Mouse (Mus musculus) spleen, adult 18-20 months (tissue): ENCODE results near the gene Ren1.

Source experiments
- DNase-seq, 2 experiments: peaks; one replicate each; pipeline ENCODE4 v3.0.0; 2022; ENCODE audit warnings: mixed read lengths in 2 of 2

Ren1 gene

GRCm38 (mm10) chr1:133379254-133379985 lies 29.1 kb downstream of the Ren1 start:
- no peak for DNase-seq

GRCm38 (mm10) chr1:133379986-133380320 lies 29.6 kb downstream of the Ren1 start:
- no peak for DNase-seq

GRCm38 (mm10) chr1:133380347-133381065 lies 30.2 kb downstream of the Ren1 start:
- no peak for DNase-seq

GRCm38 (mm10) chr1:133382008-133382407 lies 31.7 kb downstream of the Ren1 start:
- peak in 1 of 2 experiments; percentile 22 for DNase-seq

GRCm38 (mm10) chr1:133382552-133383155 lies 32.3 kb downstream of the Ren1 start:
- no peak for DNase-seq

GRCm38 (mm10) chr1:133383157-133383783 lies 33.0 kb downstream of the Ren1 start:
- DNase-seq, result no peak

GRCm38 (mm10) chr1:133385506-133385905 lies 35.2 kb downstream of the Ren1 start:
- DNase-seq, result peak; percentile 32 to 66

- DNase-seq, result no peak
These were observed 35.9 kb downstream of the Ren1 start for GRCm38 (mm10) chr1:133386209-133386608.

- no peak for DNase-seq
These were observed 37.4 kb downstream of the Ren1 start for GRCm38 (mm10) chr1:133387539-133388268.

GRCm38 (mm10) chr1:133394702-133395101 lies 44.4 kb downstream of the Ren1 start:
- DNase-seq, result no peak

- DNase-seq, result no peak
These were observed 46.4 kb downstream of the Ren1 start for GRCm38 (mm10) chr1:133396693-133397092.

- no peak for DNase-seq
These were observed 46.8 kb downstream of the Ren1 start for GRCm38 (mm10) chr1:133397094-133397482.

GRCm38 (mm10) chr1:133397483-133398237 lies 47.4 kb downstream of the Ren1 start:
- DNase-seq, result no peak

GRCm38 (mm10) chr1:133400014-133400725 lies 49.9 kb downstream of the Ren1 start:
- no peak for DNase-seq

- no peak for DNase-seq
These were observed 53.7 kb downstream of the Ren1 start for GRCm38 (mm10) chr1:133404005-133404404.

- no peak for DNase-seq
These were observed 56.3 kb downstream of the Ren1 start for GRCm38 (mm10) chr1:133406614-133407013.

GRCm38 (mm10) chr1:133407436-133407835 lies 57.1 kb downstream of the Ren1 start:
- no peak for DNase-seq

- DNase-seq, result no peak
These were observed 58.0 kb downstream of the Ren1 start for GRCm38 (mm10) chr1:133408321-133408720.

GRCm38 (mm10) chr1:133408880-133409516 lies 58.7 kb downstream of the Ren1 start:
- no peak for DNase-seq

- no peak for DNase-seq
These were observed 59.5 kb downstream of the Ren1 start for GRCm38 (mm10) chr1:133409786-133410185.
